Mouse (Mus musculus): ENCODE data around the gene Lefty2.

DNA sequence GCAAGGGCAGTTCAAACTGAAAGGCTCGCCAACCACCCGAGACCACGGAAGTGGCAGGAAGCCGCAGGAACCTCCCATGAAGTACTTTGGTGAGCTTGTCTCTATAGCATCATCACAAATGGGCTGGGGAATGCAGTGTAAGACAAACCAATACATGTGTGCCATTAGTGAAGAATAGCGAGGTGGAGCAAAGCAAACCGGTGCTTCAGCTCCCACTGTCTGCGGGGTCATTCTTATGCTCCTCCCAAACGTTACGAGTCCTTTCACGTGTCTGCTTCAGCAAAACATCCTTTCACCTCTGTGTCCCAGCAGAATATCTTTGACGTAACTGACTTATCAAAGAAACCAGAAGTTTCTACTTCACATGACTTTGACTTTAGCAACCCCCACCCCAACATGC, 23.5 kb downstream of the Lefty2 start:
- no peak for TF ChIP-seq CTCF (IDR thresholded peaks at IDR 0.05)
- no peak for TF ChIP-seq EP300 (IDR thresholded peaks at IDR 0.05)
